Mouse (Mus musculus): ENCODE results near the gene Cdh3. TPM values are rescaled to one million over a fixed set of nuclear protein-coding genes. Genes with fewer than 3 reads are reported as not detected.
A peak's percentile ranks its signal among the peaks of the same experiment; 100 is the strongest.

Gene Cdh3
- total and polyA plus RNA-seq, 3 experiments, result not detected

- Histone ChIP-seq H3K4me3 (ENCODE audit: control insufficient read depth in 1 of 2, insufficient read depth in 1 of 2, low read depth in 2 of 2, low read length in 2 of 2) (no peak overlapping the region), H3K79me2 (ENCODE audit: control insufficient read depth, insufficient read depth, low read length, poor library complexity) (no peaks in the 10 kb centered on the region), H3K9me3 (replicated peaks; ENCODE audit: insufficient read depth, low read length) (no peaks in the 10 kb centered on the region), H3K27me3 (ENCODE audit: control insufficient read depth in 1 of 2, insufficient read depth in 2 of 2, low read length in 2 of 2) (no peaks in the 10 kb centered on the region), H3K36me3 (ENCODE audit: control insufficient read depth in 1 of 2, insufficient read depth in 2 of 2, low read length in 2 of 2) (no peaks in the 10 kb centered on the region), H3K27ac (ENCODE audit: control insufficient read depth, low read depth, low read length) (no peak overlapping the region), H3K9ac (ENCODE audit: control insufficient read depth, low read depth, low read length, poor library complexity, severe bottlenecking) (no peak overlapping the region), H3K4me1 (ENCODE audit: control insufficient read depth in 1 of 2, insufficient read depth in 2 of 2, low read length in 2 of 2) (no peaks in the 10 kb centered on the region)
- TF ChIP-seq TAL1 (IDR thresholded peaks at IDR 0.05; ENCODE audit: low read length) (no peak), CTCF (IDR thresholded peaks at IDR 0.05 in 2 of 3, conservative IDR thresholded peaks at IDR 0.05 in 1 of 3; ENCODE audit: control insufficient read depth in 1 of 3, insufficient read depth in 1 of 3, low read depth in 2 of 3, low read length in 3 of 3, poor library complexity in 1 of 3, severe bottlenecking in 1 of 3) (peak; percentile 25 to 33 (median 26); a peak in 5 of 6 replicates)
- DNase-seq (ENCODE audit: low read depth, low spot score), result no peak
These were observed 43.3 kb downstream of the Cdh3 start for GRCm38 (mm10) chr8:106554011-106554410.

GRCm38 (mm10) chr8:106556068-106556645 lies 45.5 kb downstream of the Cdh3 start:
- Histone ChIP-seq H3K4me1 (ENCODE audit: control insufficient read depth in 1 of 2, insufficient read depth in 2 of 2, low read length in 2 of 2) (no peaks in the 10 kb centered on the region), H3K27me3 (ENCODE audit: control insufficient read depth in 1 of 2, insufficient read depth in 2 of 2, low read length in 2 of 2) (no peaks in the 10 kb centered on the region), H3K4me3 (ENCODE audit: control insufficient read depth in 1 of 2, insufficient read depth in 1 of 2, low read depth in 2 of 2, low read length in 2 of 2) (no peak overlapping the region), H3K36me3 (ENCODE audit: control insufficient read depth in 1 of 2, insufficient read depth in 2 of 2, low read length in 2 of 2) (no peaks in the 10 kb centered on the region), H3K9me3 (replicated peaks; ENCODE audit: insufficient read depth, low read length) (no peaks in the 10 kb centered on the region), H3K9ac (ENCODE audit: control insufficient read depth, low read depth, low read length, poor library complexity, severe bottlenecking) (no peak overlapping the region), H3K27ac (ENCODE audit: control insufficient read depth, low read depth, low read length) (no peak overlapping the region), H3K79me2 (ENCODE audit: control insufficient read depth, insufficient read depth, low read length, poor library complexity) (no peaks in the 10 kb centered on the region)
- no peak for TF ChIP-seq KAT2A (conservative IDR thresholded peaks at IDR 0.05; ENCODE audit: low read depth, low read length)
- TF ChIP-seq TAL1 (IDR thresholded peaks at IDR 0.05; ENCODE audit: low read length), result no peak
- TF ChIP-seq SMC3 (IDR thresholded peaks at IDR 0.05; ENCODE audit: low read depth, low read length), result no peak
- no peak for TF ChIP-seq UBTF (IDR thresholded peaks at IDR 0.05; ENCODE audit: borderline replicate concordance, insufficient read depth, low read depth, low read length)
- TF ChIP-seq MAFK (IDR thresholded peaks at IDR 0.05; ENCODE audit: borderline replicate concordance, low read depth, low read length), result no peak
- no peak for TF ChIP-seq MYC (IDR thresholded peaks at IDR 0.05; ENCODE audit: low read depth, low read length)
- TF ChIP-seq NELFE (IDR thresholded peaks at IDR 0.05; ENCODE audit: low read depth, low read length), result no peak
- no peak for TF ChIP-seq E2F4 (IDR thresholded peaks at IDR 0.05; ENCODE audit: borderline replicate concordance, low read depth, low read length)
- TF ChIP-seq HCFC1 (IDR thresholded peaks at IDR 0.05; ENCODE audit: low read depth, low read length), result no peak
- no peak for DNase-seq (ENCODE audit: low read depth, low spot score)

DNA sequence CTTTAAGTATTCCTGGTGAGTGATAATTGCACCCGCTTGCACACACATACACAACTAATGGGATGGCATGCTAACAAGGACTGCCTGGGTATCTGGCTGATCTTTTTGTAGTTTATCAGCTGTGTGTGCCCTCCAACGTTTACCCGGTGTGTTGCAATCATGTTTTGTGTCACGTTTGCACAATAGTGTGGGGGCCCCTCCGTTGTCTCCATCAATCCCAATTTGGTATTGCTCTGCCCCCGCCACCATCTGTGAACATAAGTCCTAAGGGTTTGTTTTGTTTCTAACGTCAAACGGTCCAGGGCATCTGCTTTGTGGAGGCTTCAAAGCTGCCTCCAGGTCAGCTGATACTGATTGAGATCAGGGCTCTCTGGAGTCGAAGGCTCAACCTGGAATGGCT lies 49.2 kb downstream of the Cdh3 start:
- Histone ChIP-seq H3K9me3 (replicated peaks; ENCODE audit: insufficient read depth, low read length) (no peaks in the 10 kb centered on the region), H3K4me3 (ENCODE audit: control insufficient read depth in 1 of 2, insufficient read depth in 1 of 2, low read depth in 2 of 2, low read length in 2 of 2) (no peak overlapping the region), H3K27ac (ENCODE audit: control insufficient read depth, low read depth, low read length) (no peak overlapping the region), H3K4me1 (ENCODE audit: control insufficient read depth in 1 of 2, insufficient read depth in 2 of 2, low read length in 2 of 2) (no peaks in the 10 kb centered on the region), H3K27me3 (ENCODE audit: control insufficient read depth in 1 of 2, insufficient read depth in 2 of 2, low read length in 2 of 2) (no peaks in the 10 kb centered on the region), H3K9ac (ENCODE audit: control insufficient read depth, low read depth, low read length, poor library complexity, severe bottlenecking) (no peak overlapping the region), H3K36me3 (ENCODE audit: control insufficient read depth in 1 of 2, insufficient read depth in 2 of 2, low read length in 2 of 2) (no peaks in the 10 kb centered on the region), H3K79me2 (ENCODE audit: control insufficient read depth, insufficient read depth, low read length, poor library complexity) (no peaks in the 10 kb centered on the region)
- no peak for DNase-seq (ENCODE audit: low read depth, low spot score)
- TF ChIP-seq KAT2A (conservative IDR thresholded peaks at IDR 0.05; ENCODE audit: low read depth, low read length), result no peak
- TF ChIP-seq ZNF384 (IDR thresholded peaks at IDR 0.05; ENCODE audit: low read depth, low read length), result no peak
- no peak for TF ChIP-seq GATA1 (IDR thresholded peaks at IDR 0.05; ENCODE audit: low read depth, low read length)
- no peak for TF ChIP-seq RCOR1 (IDR thresholded peaks at IDR 0.05; ENCODE audit: low read depth, low read length)
- TF ChIP-seq USF2 (IDR thresholded peaks at IDR 0.05; ENCODE audit: borderline replicate concordance in 1 of 2, insufficient read depth in 1 of 2, low read depth in 1 of 2, low read length in 2 of 2), result no peak
- no peak for TF ChIP-seq ELF1 (IDR thresholded peaks at IDR 0.05; ENCODE audit: low read depth, low read length)
- no peak for TF ChIP-seq NELFE (IDR thresholded peaks at IDR 0.05; ENCODE audit: low read depth, low read length)
- no peak for TF ChIP-seq EP300 (IDR thresholded peaks at IDR 0.05; ENCODE audit: low read depth in 1 of 2, low read length in 2 of 2)
- TF ChIP-seq MYC (IDR thresholded peaks at IDR 0.05; ENCODE audit: low read depth, low read length), result no peak
- no peak for TF ChIP-seq ETS1 (IDR thresholded peaks at IDR 0.05; ENCODE audit: low read depth, low read length)
- no peak for TF ChIP-seq TBP (IDR thresholded peaks at IDR 0.05; ENCODE audit: low read depth, low read length)

All from MEL (cell line).